Mouse (Mus musculus): Measurements from ENCODE around the gene Accs. TPM values are rescaled to one million over a fixed set of nuclear protein-coding genes. Genes with fewer than 3 reads are reported as not detected.
A peak's percentile ranks its signal among the peaks of the same experiment; 100 is the strongest.

Accs gene
- polyA plus RNA-seq, 1 experiment, result 2.4 TPM

GRCm38 (mm10) chr2:93871411-93871925, 21.7 kb upstream of the Accs start:
- H3K27me3 ChIP-seq (ENCODE audit: control insufficient read depth, insufficient read depth, insufficient read length), result peaks cover 16% of the 10 kb centered on the region
- H3K36me3 ChIP-seq (ENCODE audit: control insufficient read depth, insufficient read depth), result no peaks in the 10 kb centered on the region
- no peaks in the 10 kb centered on the region for H3K79me2 ChIP-seq (ENCODE audit: control insufficient read depth, insufficient read depth)
- no peak overlapping the region for H3ac ChIP-seq (ENCODE audit: control insufficient read depth, insufficient read length, low read depth)
- no peak overlapping the region for H3K4me3 ChIP-seq (ENCODE audit: insufficient read depth, poor library complexity, severe bottlenecking)
- TF ChIP-seq MAX (IDR thresholded peaks at IDR 0.05) (no peak), FOSL1 (IDR thresholded peaks at IDR 0.05; ENCODE audit: insufficient read depth, low read length, poor library complexity, severe bottlenecking) (no peak), MYOG (IDR thresholded peaks at IDR 0.05; ENCODE audit: control insufficient read depth, extremely low read depth, insufficient read length) (no peak), MYOD1 (IDR thresholded peaks at IDR 0.05; ENCODE audit: control insufficient read depth, insufficient read length, low read depth) (no peak), CTCF (IDR thresholded peaks at IDR 0.05; ENCODE audit: control insufficient read depth, insufficient read depth, insufficient read length) (no peak), USF1 (IDR thresholded peaks at IDR 0.05; ENCODE audit: low read depth) (no peak), CEBPB (IDR thresholded peaks at IDR 0.05; ENCODE audit: low read depth) (no peak)
- H3K79me3 ChIP-seq (ENCODE audit: low read depth), result no peaks in the 10 kb centered on the region

GRCm38 (mm10) chr2:93870842-93871241, 21.1 kb upstream of the Accs start:
- no peaks in the 10 kb centered on the region for H3K36me3 ChIP-seq (ENCODE audit: control insufficient read depth, insufficient read depth)
- peaks cover 18% of the 10 kb centered on the region for H3K27me3 ChIP-seq (ENCODE audit: control insufficient read depth, insufficient read depth, insufficient read length)
- H3K4me3 ChIP-seq (ENCODE audit: insufficient read depth, poor library complexity, severe bottlenecking), result no peak overlapping the region
- no peaks in the 10 kb centered on the region for H3K79me3 ChIP-seq (ENCODE audit: low read depth)
- no peaks in the 10 kb centered on the region for H3K79me2 ChIP-seq (ENCODE audit: control insufficient read depth, insufficient read depth)
- TF ChIP-seq MAX (IDR thresholded peaks at IDR 0.05) (no peak), CTCF (IDR thresholded peaks at IDR 0.05; ENCODE audit: control insufficient read depth, insufficient read depth, insufficient read length) (peak; percentile 17)
- no peak overlapping the region for H3ac ChIP-seq (ENCODE audit: control insufficient read depth, insufficient read length, low read depth)

- Histone ChIP-seq H3K79me3 (ENCODE audit: low read depth) (no peaks in the 10 kb centered on the region), H3ac (ENCODE audit: control insufficient read depth, insufficient read length, low read depth) (no peak within 1 kb of the TSS), H3K36me3 (ENCODE audit: control insufficient read depth, insufficient read depth) (no peaks in the 10 kb centered on the region), H3K4me3 (ENCODE audit: insufficient read depth, poor library complexity, severe bottlenecking) (no peak within 1 kb of the TSS), H3K27me3 (ENCODE audit: control insufficient read depth, insufficient read depth, insufficient read length) (peaks cover 28% of the 10 kb centered on the region), H3K79me2 (ENCODE audit: control insufficient read depth, insufficient read depth) (no peaks in the 10 kb centered on the region)
- TF ChIP-seq FOSL1 (IDR thresholded peaks at IDR 0.05; ENCODE audit: insufficient read depth, low read length, poor library complexity, severe bottlenecking), result no peak
- no peak for TF ChIP-seq MYOG (IDR thresholded peaks at IDR 0.05; ENCODE audit: control insufficient read depth, extremely low read depth, insufficient read length)
- no peak for TF ChIP-seq CEBPB (IDR thresholded peaks at IDR 0.05; ENCODE audit: low read depth)
- no peak for TF ChIP-seq CTCF (IDR thresholded peaks at IDR 0.05; ENCODE audit: control insufficient read depth, insufficient read depth, insufficient read length)
- no peak for TF ChIP-seq USF1 (IDR thresholded peaks at IDR 0.05; ENCODE audit: low read depth)
- TF ChIP-seq MAX (IDR thresholded peaks at IDR 0.05), result no peak
- TF ChIP-seq MYOD1 (IDR thresholded peaks at IDR 0.05; ENCODE audit: control insufficient read depth, insufficient read length, low read depth), result no peak
These were observed 19.4 kb upstream of the Accs start, which contains the start of gene Accsl for GRCm38 (mm10) chr2:93869107-93869600. Accsl (minus strand) TSS chr2:93869157.

GRCm38 (mm10) chr2:93868566-93868965, 18.8 kb upstream of the Accs start:
- no peak for TF ChIP-seq FOSL1 (IDR thresholded peaks at IDR 0.05; ENCODE audit: insufficient read depth, low read length, poor library complexity, severe bottlenecking)
- no peak for TF ChIP-seq MYOD1 (IDR thresholded peaks at IDR 0.05; ENCODE audit: control insufficient read depth, insufficient read length, low read depth)
- H3K79me3 ChIP-seq (ENCODE audit: low read depth), result no peaks in the 10 kb centered on the region
- peaks cover 33% of the 10 kb centered on the region for H3K27me3 ChIP-seq (ENCODE audit: control insufficient read depth, insufficient read depth, insufficient read length)
- no peaks in the 10 kb centered on the region for H3K36me3 ChIP-seq (ENCODE audit: control insufficient read depth, insufficient read depth)
- H3ac ChIP-seq (ENCODE audit: control insufficient read depth, insufficient read length, low read depth), result no peak overlapping the region
- no peaks in the 10 kb centered on the region for H3K79me2 ChIP-seq (ENCODE audit: control insufficient read depth, insufficient read depth)
- no peak overlapping the region for H3K4me3 ChIP-seq (ENCODE audit: insufficient read depth, poor library complexity, severe bottlenecking)

GRCm38 (mm10) chr2:93863229-93863628, 13.5 kb upstream of the Accs start:
- no peak overlapping the region for H3K4me3 ChIP-seq (ENCODE audit: insufficient read depth, poor library complexity, severe bottlenecking)
- H3ac ChIP-seq (ENCODE audit: control insufficient read depth, insufficient read length, low read depth), result no peak overlapping the region
- H3K27me3 ChIP-seq (ENCODE audit: control insufficient read depth, insufficient read depth, insufficient read length), result peaks cover 42% of the 10 kb centered on the region
- H3K36me3 ChIP-seq (ENCODE audit: control insufficient read depth, insufficient read depth), result no peaks in the 10 kb centered on the region
- H3K79me3 ChIP-seq (ENCODE audit: low read depth), result no peaks in the 10 kb centered on the region
- no peaks in the 10 kb centered on the region for H3K79me2 ChIP-seq (ENCODE audit: control insufficient read depth, insufficient read depth)
- TF ChIP-seq FOSL1 (IDR thresholded peaks at IDR 0.05; ENCODE audit: insufficient read depth, low read length, poor library complexity, severe bottlenecking) (no peak), MYOD1 (IDR thresholded peaks at IDR 0.05; ENCODE audit: control insufficient read depth, insufficient read length, low read depth) (no peak), CTCF (IDR thresholded peaks at IDR 0.05; ENCODE audit: control insufficient read depth, insufficient read depth, insufficient read length) (no peak), MYOG (IDR thresholded peaks at IDR 0.05; ENCODE audit: control insufficient read depth, extremely low read depth, insufficient read length) (no peak), CEBPB (IDR thresholded peaks at IDR 0.05; ENCODE audit: low read depth) (no peak), USF1 (IDR thresholded peaks at IDR 0.05; ENCODE audit: low read depth) (no peak), MAX (IDR thresholded peaks at IDR 0.05) (no peak)

- Histone ChIP-seq H3K27me3 (ENCODE audit: control insufficient read depth, insufficient read depth, insufficient read length) (peaks cover 31% of the 10 kb centered on the region), H3ac (ENCODE audit: control insufficient read depth, insufficient read length, low read depth) (no peak overlapping the region), H3K79me3 (ENCODE audit: low read depth) (no peaks in the 10 kb centered on the region), H3K4me3 (ENCODE audit: insufficient read depth, poor library complexity, severe bottlenecking) (no peak overlapping the region), H3K36me3 (ENCODE audit: control insufficient read depth, insufficient read depth) (no peaks in the 10 kb centered on the region), H3K79me2 (ENCODE audit: control insufficient read depth, insufficient read depth) (no peaks in the 10 kb centered on the region)
- TF ChIP-seq USF1 (IDR thresholded peaks at IDR 0.05; ENCODE audit: low read depth) (peak; percentile 71), MYOD1 (IDR thresholded peaks at IDR 0.05; ENCODE audit: control insufficient read depth, insufficient read length, low read depth) (no peak)
These were observed 9.1 kb upstream of the Accs start for GRCm38 (mm10) chr2:93858845-93859244.

All from C2C12 (cell line).